Mouse (Mus musculus): ENCODE data around the gene Sp6. TPM values are rescaled to one million over a fixed set of nuclear protein-coding genes. Genes with fewer than 3 reads are reported as not detected.

The Sp6 gene
- polyA plus RNA-seq, 1 experiment from 2014 or later, result 0.15 TPM

GRCm38 (mm10) chr11:97031977-97032376 lies 18.8 kb downstream of the Sp6 start:
- no peak for ATAC-seq
- WGBS, result 78% methylated on average over 12 of the region's 12 CpGs

GRCm38 (mm10) chr11:97032499-97032898 lies 19.3 kb downstream of the Sp6 start:
- ATAC-seq, result no peak
- peaks cover 15% of the 10 kb centered on the region for H3K4me1 ChIP-seq
- WGBS, result 96% methylated on average over 4 of the region's 4 CpGs
- H3K9me3 ChIP-seq (replicated peaks), result no peaks in the 10 kb centered on the region
- H3K4me2 ChIP-seq, result no peak overlapping the region
- no peaks in the 10 kb centered on the region for H3K27me3 ChIP-seq
- H3K27ac ChIP-seq, result no peak overlapping the region
- H3K4me3 ChIP-seq, result no peak overlapping the region
- peaks cover 2% of the 10 kb centered on the region; the same call in 1 of the 2 replicates for H3K36me3 ChIP-seq (ENCODE audit: poor library complexity, severe bottlenecking)
- no peak overlapping the region for H3K9ac ChIP-seq

More at GRCm38 (mm10) chr11:97031977-97032376, 18.8 kb downstream of the Sp6 start:
- no peak overlapping the region for H3K4me3 ChIP-seq
- no peak overlapping the region for H3K27ac ChIP-seq
- H3K9ac ChIP-seq, result no peak overlapping the region
- H3K36me3 ChIP-seq (ENCODE audit: poor library complexity, severe bottlenecking), result peaks cover 2% of the 10 kb centered on the region; the same call in 1 of the 2 replicates
- peaks cover 15% of the 10 kb centered on the region for H3K4me1 ChIP-seq
- H3K4me2 ChIP-seq, result no peak overlapping the region
- H3K27me3 ChIP-seq, result no peaks in the 10 kb centered on the region
- no peaks in the 10 kb centered on the region for H3K9me3 ChIP-seq (replicated peaks)

GRCm38 (mm10) chr11:97033781-97034180 lies 20.6 kb downstream of the Sp6 start:
- peaks cover 15% of the 10 kb centered on the region for H3K4me1 ChIP-seq
- no peak overlapping the region for H3K9ac ChIP-seq
- ATAC-seq, result no peak
- H3K4me2 ChIP-seq, result no peak overlapping the region
- H3K4me3 ChIP-seq, result no peak overlapping the region
- H3K9me3 ChIP-seq (replicated peaks), result no peaks in the 10 kb centered on the region
- H3K27me3 ChIP-seq, result no peaks in the 10 kb centered on the region
- H3K27ac ChIP-seq, result no peak overlapping the region
- 84% methylated on average over 4 of the region's 4 CpGs for WGBS
- peaks cover 2% of the 10 kb centered on the region; the same call in 1 of the 2 replicates for H3K36me3 ChIP-seq (ENCODE audit: poor library complexity, severe bottlenecking)

GRCm38 (mm10) chr11:97036141-97036540 lies 22.9 kb downstream of the Sp6 start:
- WGBS, result 82% methylated on average over 5 of the region's 5 CpGs

GRCm38 (mm10) chr11:97038881-97039280 lies 25.7 kb downstream of the Sp6 start:
- H3K4me2 ChIP-seq, result no peak overlapping the region
- H3K4me3 ChIP-seq, result no peak overlapping the region
- peaks cover 2% of the 10 kb centered on the region; the same call in 1 of the 2 replicates for H3K36me3 ChIP-seq (ENCODE audit: poor library complexity, severe bottlenecking)
- H3K27me3 ChIP-seq, result no peaks in the 10 kb centered on the region
- H3K27ac ChIP-seq, result no peak overlapping the region
- ATAC-seq, result no peak
- H3K4me1 ChIP-seq, result peaks cover 11% of the 10 kb centered on the region
- WGBS, result 71% methylated on average over 7 of the region's 7 CpGs
- no peaks in the 10 kb centered on the region for H3K9me3 ChIP-seq (replicated peaks)
- no peak overlapping the region; the same call in 1 of the 2 replicates for H3K9ac ChIP-seq

More at GRCm38 (mm10) chr11:97036141-97036540, 22.9 kb downstream of the Sp6 start:
- Histone ChIP-seq H3K9ac (0 out of 2 replicates have a peak overlapping the region, but pooled peaks have one; percentile 16), H3K4me1 (peaks cover 3% of the 10 kb centered on the region), H3K27ac (no peak overlapping the region), H3K9me3 (replicated peaks) (no peaks in the 10 kb centered on the region), H3K4me2 (no peak overlapping the region), H3K27me3 (no peaks in the 10 kb centered on the region), H3K4me3 (no peak overlapping the region), H3K36me3 (ENCODE audit: poor library complexity, severe bottlenecking) (peaks cover 2% of the 10 kb centered on the region; the same call in 1 of the 2 replicates)
- ATAC-seq, result no peak

GRCm38 (mm10) chr11:97040301-97041021 lies 27.3 kb downstream of the Sp6 start:
- Histone ChIP-seq H3K4me2 (peak overlapping the region; percentile 75), H3K4me1 (peaks cover 11% of the 10 kb centered on the region), H3K27ac (no peak overlapping the region), H3K27me3 (no peaks in the 10 kb centered on the region), H3K9me3 (replicated peaks) (no peaks in the 10 kb centered on the region), H3K4me3 (peak overlapping the region; percentile 70), H3K9ac (peak overlapping the region; percentile 55; the same call in 1 of the 2 replicates), H3K36me3 (ENCODE audit: poor library complexity, severe bottlenecking) (peaks cover 16% of the 10 kb centered on the region)
- ATAC-seq, result 0 out of 2 replicates have a peak, but pooled peaks have one; percentile 34
- WGBS, result 48% methylated on average over 12 of the region's 12 CpGs

GRCm38 (mm10) chr11:97041022-97041899 lies 28.1 kb downstream of the Sp6 start, which contains the start of the genes Lrrc46 and Mrpl10:
Lrrc46 (minus strand) TSS chr11:97041407.
Mrpl10 (plus strand) TSS chr11:97041560.
- H3K9ac ChIP-seq, result peak within 1 kb of the TSS; percentile 85
- peak within 1 kb of the TSS; percentile 70 for H3K4me3 ChIP-seq
- peaks cover 20% of the 10 kb centered on the region for H3K36me3 ChIP-seq (ENCODE audit: poor library complexity, severe bottlenecking)
- H3K4me1 ChIP-seq, result peaks cover 11% of the 10 kb centered on the region
- H3K9me3 ChIP-seq (replicated peaks), result no peaks in the 10 kb centered on the region
- peak; percentile 93 for ATAC-seq
- H3K4me2 ChIP-seq, result peak within 1 kb of the TSS; percentile 75
- H3K27ac ChIP-seq, result peak within 1 kb of the TSS; percentile 62; the same call in 1 of the 2 replicates
- under 1% methylated on average over 40 of the region's 48 CpGs for WGBS
- no peaks in the 10 kb centered on the region for H3K27me3 ChIP-seq

GRCm38 (mm10) chr11:97044902-97045301 lies 31.7 kb downstream of the Sp6 start:
- Histone ChIP-seq H3K4me3 (no peak overlapping the region), H3K4me2 (no peak overlapping the region), H3K36me3 (ENCODE audit: poor library complexity, severe bottlenecking) (peaks cover 45% of the 10 kb centered on the region), H3K27me3 (no peaks in the 10 kb centered on the region), H3K27ac (no peak overlapping the region), H3K9me3 (replicated peaks) (no peaks in the 10 kb centered on the region), H3K4me1 (peaks cover 11% of the 10 kb centered on the region), H3K9ac (no peak overlapping the region)
- no peak for ATAC-seq
- 94% methylated on average over 8 of the region's 8 CpGs for WGBS

- Histone ChIP-seq H3K9ac (no peak overlapping the region), H3K36me3 (ENCODE audit: poor library complexity, severe bottlenecking) (peaks cover 45% of the 10 kb centered on the region), H3K4me2 (no peak overlapping the region), H3K27me3 (no peaks in the 10 kb centered on the region), H3K4me1 (peaks cover 17% of the 10 kb centered on the region), H3K4me3 (no peak overlapping the region), H3K9me3 (replicated peaks) (no peaks in the 10 kb centered on the region), H3K27ac (no peak overlapping the region)
- no peak for ATAC-seq
- 78% methylated on average over 7 of the region's 7 CpGs for WGBS
Measured at GRCm38 (mm10) chr11:97045861-97046260, 32.7 kb downstream of the Sp6 start.

GRCm38 (mm10) chr11:97048090-97048650 lies 35.0 kb downstream of the Sp6 start:
- Histone ChIP-seq H3K36me3 (ENCODE audit: poor library complexity, severe bottlenecking) (peaks cover 54% of the 10 kb centered on the region), H3K9me3 (replicated peaks) (no peaks in the 10 kb centered on the region), H3K9ac (no peak overlapping the region), H3K4me3 (no peak overlapping the region), H3K4me1 (peaks cover 26% of the 10 kb centered on the region), H3K27ac (no peak overlapping the region), H3K27me3 (no peaks in the 10 kb centered on the region), H3K4me2 (no peak overlapping the region)
- 87% methylated on average over 8 of the region's 8 CpGs for whole genome bisulfite sequencing
- ATAC-seq, result no peak

- Histone ChIP-seq H3K9me3 (replicated peaks) (no peaks in the 10 kb centered on the region), H3K36me3 (ENCODE audit: poor library complexity, severe bottlenecking) (peaks cover 54% of the 10 kb centered on the region), H3K27ac (peak overlapping the region; percentile 51; the same call in 1 of the 2 replicates), H3K9ac (0 out of 2 replicates have a peak overlapping the region, but pooled peaks have one; percentile 86), H3K4me1 (peaks cover 26% of the 10 kb centered on the region), H3K4me3 (no peak overlapping the region), H3K4me2 (no peak overlapping the region), H3K27me3 (no peaks in the 10 kb centered on the region)
- 83% methylated on average over 6 of the region's 6 CpGs for WGBS
- ATAC-seq, result no peak
Measured at GRCm38 (mm10) chr11:97049492-97050085, 36.4 kb downstream of the Sp6 start.
